Mouse (Mus musculus) neural tube, embryonic 11.5 days (tissue): Measurements from ENCODE around the gene Cyp3a16. TPM values are rescaled to one million over a fixed set of nuclear protein-coding genes. Genes with fewer than 3 reads are reported as not detected.

Experiments
- polyA plus RNA-seq: library from polyadenylated mRNA; unstranded; fragments of >200 nt; fragmentation: Nextera tagmentation; extraction: Ambion mirVana; gene quantifications from 2 replicates; pipeline ENCODE4 v1.2.1, GENCODE M21; 2014

The Cyp3a16 gene
- polyA plus RNA-seq, 1 experiment from 2014 or later = not detected

Other genes with a start within 250 kb of the Cyp3a16 start
- 43.3 and 47.5 TPM in 2 replicates for gene Zfp655, start 238.0 kb downstream of the Cyp3a16 start, polyA plus RNA-seq
- 0.58 and 0.76 TPM in 2 replicates for gene Zscan25, start 189.2 kb downstream of the Cyp3a16 start, polyA plus RNA-seq
- not detected in 2 replicates for gene Cyp3a57, start 124.4 kb downstream of the Cyp3a16 start, polyA plus RNA-seq
- gene Cyp3a41b, start 115.0 kb upstream of the Cyp3a16 start, polyA plus RNA-seq = not detected in 2 replicates